Mouse (Mus musculus) right cerebral cortex, postnatal 4 days (tissue): ENCODE data around the gene Syt3.

Source experiments
- DNase-seq: peaks from one replicate; pipeline ENCODE4 v3.0.0-alpha.2; 2022

Gene Syt3

DNA sequence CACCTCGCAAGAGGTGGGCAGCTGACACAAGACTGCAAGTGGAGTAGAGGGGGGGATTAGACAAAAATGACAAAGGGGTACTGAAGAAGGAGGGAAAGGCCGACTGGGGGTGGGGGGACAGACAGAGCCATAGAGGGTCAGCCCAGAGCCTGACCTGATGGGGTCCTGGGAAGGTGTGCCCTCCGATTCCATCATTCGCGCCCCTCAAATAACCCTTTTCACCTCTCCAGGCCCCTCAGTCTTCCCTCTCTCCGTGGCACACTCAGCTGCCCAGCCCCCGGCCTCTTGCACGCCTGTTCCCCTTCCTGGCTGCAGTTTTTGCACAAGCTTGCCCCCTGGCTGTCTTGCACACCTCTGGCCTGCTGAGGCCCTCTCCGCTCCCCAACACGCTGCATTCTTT lies 26.4 kb upstream of the Syt3 start:
- no peak for DNase-seq

DNA sequence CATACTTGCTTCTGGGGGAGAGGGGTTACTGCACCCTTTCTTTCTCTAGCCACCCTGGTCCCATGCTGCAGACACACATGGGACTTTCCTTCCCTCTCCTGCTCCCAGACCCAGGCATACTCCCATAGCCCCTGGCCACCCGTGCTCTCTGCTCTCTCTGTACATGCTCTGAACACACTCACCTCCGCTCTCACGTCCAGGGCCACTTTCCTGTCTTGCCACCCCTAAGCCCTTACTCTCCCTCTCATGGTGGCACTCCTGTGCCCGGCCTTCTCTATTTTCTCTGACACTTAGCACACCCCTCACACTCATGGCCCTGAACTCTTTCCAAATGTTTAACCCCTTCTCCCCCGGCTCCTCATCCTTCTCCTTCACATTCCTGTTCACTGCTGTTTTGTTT lies 25.9 kb upstream of the Syt3 start:
- no peak for DNase-seq

DNA sequence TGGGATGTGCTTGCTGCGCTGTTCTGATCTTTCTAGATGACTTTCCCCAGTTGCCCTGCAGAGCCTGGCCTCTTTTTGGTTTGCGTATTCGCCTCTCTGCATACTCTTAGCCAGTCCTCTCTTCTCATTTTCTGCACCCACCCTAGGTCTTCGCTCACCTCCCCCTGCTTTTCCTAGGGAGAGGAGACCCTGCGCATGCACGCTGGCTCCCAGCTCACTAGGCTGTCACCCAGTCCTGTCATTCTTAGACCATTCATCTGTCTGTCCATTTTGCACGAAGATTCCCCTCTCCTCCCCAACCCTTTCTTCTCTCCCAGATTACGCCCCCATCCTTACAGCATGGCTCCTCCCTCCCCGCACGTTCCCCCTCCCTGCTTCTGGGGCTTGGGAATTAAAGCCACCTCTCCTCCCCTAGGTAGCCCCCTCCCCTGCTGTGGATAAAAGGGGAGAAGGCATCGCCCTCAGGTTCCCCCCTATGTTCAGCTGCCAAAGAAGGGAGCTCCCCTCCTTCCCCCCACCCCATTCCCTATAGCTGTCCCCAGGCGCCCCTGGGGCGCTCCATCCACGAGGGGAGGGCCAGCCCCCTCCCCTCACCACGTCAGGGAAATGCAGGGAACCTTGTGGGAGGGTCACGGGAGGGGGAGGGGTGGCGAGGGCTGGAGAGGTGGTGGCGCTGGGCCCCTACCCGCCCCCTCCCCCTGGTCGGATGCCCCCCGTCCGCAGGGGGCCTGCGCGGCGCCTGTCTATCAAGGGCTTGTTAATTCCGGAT lies 24.8 kb upstream of the Syt3 start:
- peak; percentile 68 for DNase-seq

DNA sequence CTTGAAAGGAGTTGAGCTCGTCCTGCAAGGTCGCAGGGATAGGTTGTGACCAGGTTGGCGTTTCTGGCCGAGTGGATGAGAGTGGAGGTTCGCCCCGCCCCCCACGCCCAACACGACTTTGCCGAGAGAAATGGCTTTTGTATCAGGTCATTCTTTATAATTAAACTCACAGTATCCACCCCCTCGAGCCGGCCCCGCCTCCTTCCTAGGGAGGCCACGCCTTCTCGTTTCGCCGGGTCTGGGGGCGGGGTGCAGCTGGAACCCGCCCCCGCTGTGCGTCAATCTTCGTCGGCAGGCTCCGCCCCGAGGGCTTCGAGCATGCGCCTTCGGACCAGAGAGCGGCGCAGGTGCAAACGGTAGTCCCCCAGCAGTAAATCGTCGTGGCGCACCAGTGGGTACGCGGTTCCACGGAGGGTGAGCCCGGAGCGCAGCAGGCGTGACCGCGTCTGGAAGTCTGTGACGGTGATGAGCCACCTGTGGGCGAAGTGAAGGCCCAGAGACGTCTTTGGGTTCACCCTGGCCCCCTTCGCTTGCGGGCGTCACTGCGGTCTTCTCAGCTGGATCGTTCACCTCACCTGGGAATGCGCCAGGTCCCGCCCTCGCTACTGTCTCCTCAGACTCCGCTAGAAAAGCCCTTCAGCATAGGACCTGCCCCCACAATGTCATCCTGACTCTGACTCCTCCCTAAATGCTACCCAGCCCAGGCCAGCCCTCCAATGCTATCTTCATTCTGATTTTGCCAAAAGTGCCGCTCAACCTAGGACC lies 23.8 kb upstream of the Syt3 start:
- peak; percentile 93 for DNase-seq

DNA sequence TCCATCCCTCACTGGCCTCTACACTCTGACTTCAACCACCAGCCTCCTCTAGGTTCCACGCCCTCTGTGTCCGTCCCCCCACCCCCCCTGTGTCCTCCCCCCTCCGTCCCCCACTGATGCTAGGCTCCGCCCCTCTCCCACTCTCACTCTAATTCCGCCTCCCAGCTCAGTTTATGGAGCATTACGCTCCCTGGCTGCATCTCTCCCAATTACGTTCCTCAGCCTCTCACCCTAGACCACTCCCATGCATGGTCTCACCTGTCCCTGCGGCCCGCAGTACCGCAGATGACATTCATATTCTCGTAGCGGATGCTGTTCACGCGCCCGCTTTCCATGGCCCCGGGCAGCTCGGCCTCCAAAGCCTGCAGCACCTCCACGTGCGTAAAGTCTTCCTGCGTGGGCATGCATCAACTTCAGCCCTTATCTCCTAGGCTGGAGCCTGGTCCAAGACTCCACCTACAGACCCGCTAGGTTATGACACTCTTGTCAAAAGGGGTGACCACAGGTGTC lies 23.1 kb upstream of the Syt3 start:
- peak; percentile 37 for DNase-seq

DNA sequence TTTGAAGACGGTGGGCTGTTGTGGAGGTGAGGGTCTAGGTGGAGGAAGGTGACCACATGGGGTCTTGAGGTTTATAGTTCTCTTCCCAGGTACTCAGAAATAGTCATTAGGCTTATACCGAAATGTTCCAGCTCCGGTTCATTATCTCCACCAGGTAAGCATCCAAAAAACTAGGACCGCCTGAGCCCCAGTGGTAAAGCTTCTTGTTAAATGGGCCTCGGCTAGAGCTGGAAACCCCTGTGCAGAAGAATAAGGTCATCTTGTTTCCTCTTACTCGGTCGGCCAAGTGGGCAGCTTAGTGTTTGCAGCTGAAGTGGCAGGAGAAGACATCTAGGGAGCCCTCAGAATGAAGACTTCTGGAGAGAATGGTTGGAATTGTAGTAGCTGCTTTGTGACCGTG lies 11.2 kb upstream of the Syt3 start:
- DNase-seq = no peak

DNA sequence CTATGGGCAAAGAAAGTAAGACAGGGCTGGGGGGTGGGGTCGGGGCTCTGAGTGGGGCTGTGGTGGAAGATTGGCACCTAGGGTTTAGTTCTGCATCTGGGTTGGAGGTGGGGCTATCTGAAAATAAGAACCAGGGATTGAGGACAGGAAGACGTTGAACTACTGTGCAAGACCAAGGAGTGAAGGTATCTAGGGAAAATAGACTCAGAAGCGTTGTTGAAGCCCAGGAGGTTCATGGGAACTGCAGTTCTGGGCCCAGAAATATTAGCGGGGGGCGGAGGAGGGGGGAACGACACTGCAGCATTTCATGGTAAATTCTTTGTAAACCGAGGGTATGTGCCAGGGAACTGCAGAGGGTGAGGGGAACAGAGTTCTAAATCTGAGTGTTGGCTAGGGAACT lies 10.4 kb upstream of the Syt3 start:
- DNase-seq = no peak

DNA sequence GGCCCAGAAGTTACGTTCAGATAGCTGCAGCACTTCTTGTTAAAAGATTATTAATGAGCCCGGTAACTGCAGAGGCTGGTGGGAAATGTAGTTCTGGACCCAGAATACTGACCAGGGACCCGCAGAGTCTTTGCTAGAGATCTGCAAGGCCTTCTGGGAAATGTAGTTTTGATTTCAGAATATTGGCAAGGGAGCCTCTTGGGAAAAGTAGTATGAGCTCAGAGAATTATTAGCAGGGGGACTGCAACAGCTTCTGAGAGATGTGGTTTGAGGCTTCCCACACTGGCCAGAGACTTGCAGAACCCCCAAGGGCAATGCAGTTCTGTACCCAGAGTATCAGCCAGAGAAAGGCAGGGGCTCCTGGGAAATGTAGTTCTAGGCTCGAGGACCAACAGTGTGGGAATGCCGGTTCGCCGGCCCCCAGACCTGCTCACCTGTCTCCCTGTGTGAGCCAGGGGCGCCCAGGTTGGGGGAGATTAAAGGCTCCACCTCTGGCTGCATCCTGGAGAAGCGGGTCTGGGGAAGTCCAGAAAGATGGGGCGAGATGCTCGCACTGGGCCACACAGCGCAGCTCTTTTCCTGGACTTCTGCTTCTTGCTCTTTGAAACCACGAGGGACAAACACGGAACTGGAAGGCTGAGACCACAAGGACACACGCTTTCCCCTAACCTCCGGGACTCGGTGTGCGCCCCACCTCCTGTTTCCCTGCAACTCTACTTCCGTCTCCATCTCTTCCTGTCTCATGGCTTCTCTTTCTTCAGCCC lies 9.8 kb upstream of the Syt3 start:
- peak; percentile 58 for DNase-seq

DNA sequence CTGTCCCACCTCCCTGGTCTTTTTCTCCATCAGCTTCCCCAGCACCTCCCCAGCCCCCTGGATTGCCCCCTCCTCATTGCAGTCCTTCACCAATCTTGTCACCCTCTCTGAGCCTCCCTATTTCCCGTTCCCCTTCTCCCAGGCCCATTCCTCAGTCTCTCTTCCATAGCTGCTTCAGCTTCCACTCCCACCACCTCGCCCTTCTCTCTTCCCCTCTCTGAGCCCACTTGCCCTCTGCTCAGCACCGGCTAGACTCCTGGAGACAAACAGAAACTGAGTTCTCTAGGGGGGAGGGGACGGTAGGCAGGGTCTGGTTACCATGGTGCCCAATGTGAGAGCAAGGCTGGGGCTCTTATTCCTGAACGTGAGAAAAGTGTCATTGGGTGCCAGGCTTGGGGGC lies 9.1 kb upstream of the Syt3 start:
- DNase-seq = no peak

DNA sequence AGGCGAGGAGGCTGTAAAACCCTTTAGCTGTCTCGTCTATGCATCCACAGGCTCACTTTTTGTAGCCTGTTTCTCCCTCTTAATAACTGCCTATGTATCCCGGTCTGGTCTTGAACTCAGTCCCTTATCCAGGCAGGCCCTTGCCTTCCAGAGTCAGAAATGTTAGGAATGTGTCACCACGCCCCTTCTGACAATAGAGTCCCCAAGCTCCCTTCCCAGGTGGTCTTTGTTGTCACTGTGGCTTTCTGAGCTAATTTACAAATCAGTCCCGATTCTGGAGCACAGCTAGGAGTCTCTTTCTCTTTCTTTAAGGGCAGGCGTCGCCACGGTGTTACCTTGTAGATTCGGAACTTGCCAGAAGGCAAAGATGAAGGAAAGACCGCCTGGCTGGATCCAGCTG lies 8.7 kb upstream of the Syt3 start:
- no peak for DNase-seq

DNA sequence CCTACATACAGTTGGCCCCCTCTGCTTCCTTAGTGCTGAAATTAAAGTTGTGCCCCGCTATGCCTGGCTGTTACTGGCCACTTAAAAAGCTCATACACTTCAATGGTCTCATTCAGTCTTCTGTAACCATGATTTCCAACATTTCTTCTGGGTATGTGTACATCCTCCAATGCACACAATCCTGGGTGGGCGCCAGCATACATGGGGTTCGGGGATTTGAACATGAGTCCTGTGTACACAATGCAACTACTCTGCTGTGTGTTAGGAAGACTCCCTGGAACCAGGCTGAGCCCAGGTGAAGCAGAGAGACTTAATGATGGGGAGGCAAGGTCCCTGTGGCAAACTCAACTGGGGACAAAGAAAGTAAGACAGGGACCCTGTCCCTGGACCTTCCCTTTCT lies 8.1 kb upstream of the Syt3 start:
- DNase-seq = no peak

DNA sequence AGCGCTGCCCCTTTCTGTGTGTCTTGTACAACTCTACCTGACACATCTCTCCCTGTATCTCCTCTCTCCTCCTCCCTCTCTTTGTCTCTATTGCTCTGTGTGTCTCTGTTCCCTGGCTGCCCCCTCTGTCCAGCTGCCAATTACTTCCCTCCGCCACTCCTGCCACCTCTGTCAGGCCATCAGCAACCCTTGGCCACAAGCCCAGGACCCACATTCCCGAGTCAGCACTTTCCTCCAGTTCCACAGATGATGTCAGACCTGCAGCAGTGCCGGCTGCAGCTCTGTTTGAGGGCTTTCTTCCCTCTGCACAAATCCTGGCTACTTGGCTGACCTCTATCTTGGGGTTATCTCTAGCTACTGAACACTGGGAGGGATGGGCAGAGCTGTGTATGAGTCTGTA lies 5.6 kb upstream of the Syt3 start:
- peak; percentile 49 for DNase-seq

DNA sequence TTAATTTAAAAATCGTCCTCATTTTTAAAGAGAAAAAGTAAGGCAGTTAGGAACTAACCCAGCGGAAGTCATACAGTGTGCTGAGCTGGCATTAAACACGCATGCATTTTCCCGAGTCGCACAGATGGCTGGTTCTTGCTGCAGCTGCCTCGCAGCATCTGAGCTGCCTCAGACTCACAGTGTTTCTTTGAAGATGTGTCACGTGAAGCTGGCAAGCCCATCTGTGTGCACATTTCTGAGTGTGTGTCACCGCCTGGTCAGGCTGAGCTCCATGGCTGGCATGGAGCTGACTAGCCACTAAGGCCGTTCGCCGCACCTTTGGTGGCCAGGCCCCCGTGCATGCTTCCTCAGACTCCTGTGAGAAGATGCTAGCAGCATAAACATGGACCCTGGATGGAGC lies 1.4 kb upstream of the Syt3 start:
- DNase-seq = peak; percentile 68

DNA sequence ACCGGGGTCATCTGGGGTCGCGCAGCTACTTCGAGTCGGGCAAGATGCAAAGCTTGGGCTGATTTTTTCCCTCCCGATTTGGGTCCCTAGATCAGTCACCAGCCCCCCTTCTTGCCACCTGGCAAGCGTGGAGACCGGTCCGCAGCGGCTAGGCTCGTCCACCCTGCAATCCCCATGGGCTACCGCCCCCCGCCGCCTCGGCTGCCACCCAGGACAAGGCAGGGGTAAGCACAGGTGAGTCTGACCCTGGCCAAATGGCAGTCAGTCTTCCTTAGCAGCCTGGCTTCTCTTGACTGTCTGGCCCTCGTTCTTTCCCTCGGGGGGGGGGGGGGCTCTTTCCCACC lies 786 bp downstream of the Syt3 start:
- no peak for DNase-seq

DNA sequence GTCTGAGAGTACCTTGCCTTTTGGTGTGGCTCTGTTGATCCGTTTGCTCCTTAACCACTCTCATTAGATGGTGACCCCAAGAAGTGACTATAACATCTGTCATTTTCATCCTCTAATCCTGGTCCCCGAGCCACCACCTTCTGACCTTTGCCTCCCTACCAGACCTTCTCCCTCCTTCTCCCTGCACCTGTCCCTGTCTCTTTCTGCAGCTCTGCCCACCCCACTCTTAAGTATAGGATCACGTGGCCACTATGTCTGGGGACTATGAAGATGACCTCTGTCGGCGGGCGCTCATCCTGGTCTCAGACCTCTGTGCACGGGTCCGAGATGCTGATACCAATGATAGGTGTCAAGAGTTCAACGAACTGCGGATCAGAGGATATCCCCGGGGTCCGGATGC lies 1.8 kb downstream of the Syt3 start, which contains the start of gene 1700008O03Rik:
1700008O03Rik (minus strand) TSS at position 101 of the 400 bp plus-strand sequence.
- no peak for DNase-seq

DNA sequence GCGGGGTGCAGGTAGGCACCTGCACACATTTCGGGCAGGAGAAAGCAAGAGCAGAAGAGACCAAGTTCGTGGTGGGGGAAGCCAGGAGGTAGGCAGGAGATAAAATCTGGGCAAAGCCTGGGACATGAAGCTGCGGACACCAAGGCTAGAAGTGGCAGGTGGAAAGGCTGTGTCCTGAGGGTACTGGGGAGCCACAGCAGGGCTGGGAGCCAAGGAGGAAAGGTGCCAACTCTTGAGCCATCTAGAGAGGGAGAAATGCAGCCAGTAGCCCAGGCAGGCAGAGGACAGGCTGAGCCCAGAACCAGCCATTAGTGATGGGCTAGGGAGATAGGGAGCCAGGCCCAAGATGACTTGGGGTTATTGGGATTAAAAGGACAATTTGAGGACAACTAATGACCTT lies 7.9 kb downstream of the Syt3 start:
- DNase-seq = no peak

DNA sequence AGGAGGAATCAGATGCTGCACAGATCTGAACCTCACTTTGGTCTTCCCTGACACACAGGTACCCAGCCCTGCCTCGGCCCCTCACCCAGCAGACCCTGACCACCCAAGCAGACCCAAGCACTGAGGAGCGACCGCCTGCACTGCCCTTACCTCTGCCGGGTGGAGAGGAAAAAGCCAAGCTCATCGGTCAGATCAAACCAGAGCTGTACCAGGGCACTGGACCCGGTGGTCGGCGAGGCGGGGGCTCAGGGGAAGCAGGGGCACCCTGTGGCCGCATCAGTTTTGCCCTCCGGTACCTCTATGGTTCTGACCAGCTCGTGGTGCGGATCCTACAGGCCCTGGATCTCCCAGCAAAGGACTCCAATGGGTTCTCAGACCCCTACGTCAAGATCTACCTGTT lies 8.4 kb downstream of the Syt3 start:
- no peak for DNase-seq

DNA sequence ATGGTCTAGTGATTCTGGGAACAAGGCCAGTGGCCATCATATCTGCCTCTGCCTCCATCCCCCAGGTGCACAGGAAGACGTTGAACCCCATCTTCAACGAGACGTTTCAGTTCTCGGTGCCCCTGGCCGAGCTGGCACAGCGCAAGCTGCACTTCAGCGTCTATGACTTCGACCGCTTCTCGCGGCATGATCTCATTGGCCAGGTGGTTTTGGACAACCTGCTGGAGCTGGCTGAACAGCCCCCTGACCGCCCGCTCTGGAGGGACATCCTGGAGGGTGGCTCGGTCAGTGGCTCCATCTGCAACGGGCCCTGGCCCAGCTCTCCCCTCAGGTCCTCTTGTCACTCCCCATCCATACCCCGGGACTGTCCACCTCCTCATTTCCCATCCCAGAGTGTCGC lies 9.4 kb downstream of the Syt3 start:
- DNase-seq = no peak

DNA sequence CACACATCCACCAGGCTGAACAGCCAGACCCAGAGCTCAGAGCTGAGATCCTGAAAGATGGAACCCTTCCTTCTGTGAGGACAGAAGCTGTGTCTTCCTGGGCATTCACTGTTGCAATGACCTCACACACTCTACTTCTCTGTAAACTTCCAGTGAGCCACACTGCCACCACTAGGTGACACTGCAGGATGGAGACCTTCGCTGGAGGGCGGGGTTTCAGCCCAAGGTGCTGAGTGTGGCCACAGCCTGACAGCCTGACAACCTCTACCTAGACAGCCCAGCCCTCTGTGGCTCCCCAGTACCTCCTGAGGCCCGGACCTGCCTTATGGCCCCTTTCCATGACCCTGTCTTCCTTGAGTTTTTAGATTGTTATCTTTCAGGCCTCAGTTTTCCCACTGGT lies 14.7 kb downstream of the Syt3 start:
- DNase-seq = peak; percentile 48

DNA sequence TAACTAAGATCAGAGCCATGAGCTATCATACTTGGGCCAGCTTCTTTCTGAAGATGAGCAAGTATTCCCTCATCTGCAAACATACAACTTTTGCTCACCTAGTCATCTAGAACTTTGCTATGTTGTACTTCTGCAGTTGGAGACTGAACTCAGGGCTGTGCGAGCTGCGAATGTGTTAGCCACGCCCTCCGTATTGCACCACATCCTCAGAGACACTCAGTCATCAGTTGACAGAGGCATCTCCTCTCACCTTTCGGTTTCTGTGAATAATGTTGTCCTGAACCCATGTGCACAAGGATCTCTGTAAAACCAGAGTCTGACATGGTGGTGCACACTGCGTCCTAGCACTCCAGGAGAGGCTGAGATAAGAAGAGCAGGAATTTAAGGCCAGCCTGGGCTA lies 17.8 kb downstream of the Syt3 start:
- DNase-seq = no peak

DNA sequence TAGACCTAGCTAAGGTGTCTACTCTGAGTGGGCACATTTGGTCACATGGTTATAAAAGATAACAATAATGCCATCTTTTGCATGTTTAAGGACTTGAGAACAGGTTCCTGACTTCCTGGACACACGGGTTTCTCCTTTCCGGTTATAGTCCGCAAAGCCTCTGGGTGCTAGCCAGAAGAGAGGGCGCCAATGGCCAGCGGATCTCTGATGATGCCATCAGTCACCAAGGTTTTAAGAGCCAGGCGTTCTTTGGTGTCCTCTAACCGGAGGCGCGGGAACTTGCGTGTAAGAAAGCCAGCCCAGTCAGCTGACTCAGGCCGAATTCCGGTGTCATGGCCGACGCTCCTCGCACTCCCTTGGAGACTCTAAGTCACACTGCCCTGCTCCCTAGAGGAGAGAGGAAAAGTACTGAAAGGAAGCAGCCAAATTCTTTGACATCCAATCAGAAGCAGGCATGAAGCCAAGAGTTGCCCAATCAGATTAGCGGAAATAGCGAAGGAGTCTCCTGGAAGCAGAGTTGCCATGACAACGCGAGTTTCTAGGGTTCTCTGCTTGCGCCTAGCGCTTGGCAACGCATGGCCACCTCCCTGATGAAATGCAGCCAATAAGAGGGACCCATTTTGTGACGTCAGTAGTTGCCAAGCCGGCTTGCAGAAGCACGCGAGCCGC lies 21.6 kb downstream of the Syt3 start:
- peak; percentile 90 for DNase-seq

DNA sequence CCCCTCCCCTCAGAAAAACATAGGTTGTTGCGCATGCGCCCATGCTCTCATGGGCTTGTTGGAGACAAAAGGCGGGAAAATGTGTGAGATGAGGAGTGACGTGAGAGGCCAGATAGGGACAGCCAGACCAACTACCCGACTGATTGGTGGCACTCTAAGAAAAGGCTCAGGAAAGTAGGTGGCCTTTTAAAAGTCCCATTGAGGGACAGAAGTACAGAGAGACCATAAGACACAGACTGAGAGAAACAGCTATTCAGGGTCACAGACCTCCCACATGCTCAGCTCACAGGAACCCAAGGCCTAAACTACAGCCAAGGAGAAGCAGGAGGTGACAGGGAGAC lies 22.1 kb downstream of the Syt3 start:
- DNase-seq = no peak

DNA sequence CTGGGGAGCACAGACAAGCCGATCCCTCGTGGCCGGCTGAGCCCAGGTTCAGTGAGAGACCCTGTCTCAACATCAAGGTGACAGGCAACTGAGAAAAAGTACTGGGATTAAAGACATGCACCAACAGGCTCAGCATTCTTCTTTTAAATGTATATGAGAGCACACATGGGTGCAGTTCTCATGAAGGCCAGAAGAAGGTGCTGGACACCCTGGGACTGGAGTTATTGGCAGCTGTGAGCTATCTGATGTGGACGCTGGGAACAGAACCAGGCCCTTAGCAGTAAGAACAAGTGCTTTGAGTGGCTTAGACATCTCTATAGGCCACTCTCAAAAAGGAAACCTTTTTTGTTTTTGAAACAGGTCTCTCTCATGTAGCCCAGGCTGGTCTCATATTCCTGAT lies 27.2 kb downstream of the Syt3 start:
- DNase-seq = no peak
